Mouse (Mus musculus) right cerebral cortex, postnatal 25 days (tissue): ENCODE data around the gene Gm11985.

Source experiments
- DNase-seq: peaks from one replicate; pipeline ENCODE4 v3.0.0; 2022

The Gm11985 gene

DNA sequence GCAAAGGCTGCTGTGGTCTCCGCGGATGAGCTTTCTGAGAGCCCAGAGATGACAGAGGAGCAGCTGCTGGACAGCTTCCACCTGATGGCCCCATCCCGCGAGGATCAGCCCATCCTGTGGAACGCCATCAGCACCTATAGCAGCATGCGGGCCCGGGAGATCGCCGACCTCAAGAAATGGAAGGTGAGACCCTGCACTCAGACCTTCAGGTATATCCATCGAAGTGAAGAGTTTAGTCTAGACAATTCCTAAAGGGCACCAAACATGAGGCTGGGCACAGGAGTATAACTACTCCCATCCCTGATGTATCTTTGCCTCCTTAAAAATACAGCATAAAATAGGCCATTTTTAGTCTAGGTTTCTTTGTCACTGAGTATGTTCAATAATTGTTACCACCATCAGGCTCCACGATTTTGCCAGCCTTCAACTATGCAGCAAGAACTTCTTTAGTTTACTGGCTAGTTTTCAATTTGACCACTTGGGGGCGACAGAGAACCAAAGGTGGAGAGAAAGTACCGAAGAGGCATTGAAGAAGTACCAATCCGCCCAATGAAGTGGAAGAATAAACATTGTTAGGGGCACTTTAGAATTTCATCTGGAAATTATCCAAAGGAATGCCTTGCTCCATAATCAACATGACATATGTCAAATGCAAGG, 11.5 kb upstream of the Gm11985 start:
- no peak for DNase-seq

DNA sequence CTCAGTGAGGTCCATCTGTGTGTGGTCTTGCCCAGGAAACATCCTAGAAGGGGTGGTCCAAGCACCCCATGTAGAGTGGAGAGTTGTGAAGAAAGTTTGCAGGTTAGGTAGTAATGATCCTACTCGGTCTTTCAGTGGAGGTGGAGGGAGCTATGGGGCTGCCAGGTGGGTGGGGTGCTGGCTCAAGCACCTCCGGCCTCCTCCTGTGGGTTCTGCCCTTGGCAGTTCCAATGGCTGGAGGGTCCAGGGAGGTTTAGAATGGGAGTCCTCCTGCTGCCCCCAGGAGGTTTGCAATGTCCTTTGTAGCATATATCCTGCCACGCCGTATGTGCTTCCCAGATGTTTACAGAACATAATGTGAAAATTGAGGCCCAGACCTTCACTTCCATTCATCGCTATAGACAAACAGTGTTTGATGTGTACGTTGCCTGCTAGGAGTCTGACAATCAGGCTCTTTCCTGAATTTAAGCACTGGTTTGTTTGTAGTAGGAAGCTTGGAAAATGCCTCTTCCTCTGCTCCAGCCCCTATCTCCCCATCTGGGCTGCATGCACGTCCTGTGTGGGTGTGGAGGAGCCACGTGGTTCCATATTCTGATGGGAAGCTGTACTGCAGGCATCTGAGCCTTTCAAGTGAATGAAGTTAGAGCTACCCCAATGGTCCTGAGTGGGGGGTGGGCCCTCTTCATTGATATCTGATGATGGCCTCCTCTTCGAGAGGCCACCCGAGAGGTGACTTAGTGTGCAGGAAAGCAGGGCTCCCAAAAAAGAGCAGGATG, 10.3 kb upstream of the Gm11985 start:
- no peak for DNase-seq

DNA sequence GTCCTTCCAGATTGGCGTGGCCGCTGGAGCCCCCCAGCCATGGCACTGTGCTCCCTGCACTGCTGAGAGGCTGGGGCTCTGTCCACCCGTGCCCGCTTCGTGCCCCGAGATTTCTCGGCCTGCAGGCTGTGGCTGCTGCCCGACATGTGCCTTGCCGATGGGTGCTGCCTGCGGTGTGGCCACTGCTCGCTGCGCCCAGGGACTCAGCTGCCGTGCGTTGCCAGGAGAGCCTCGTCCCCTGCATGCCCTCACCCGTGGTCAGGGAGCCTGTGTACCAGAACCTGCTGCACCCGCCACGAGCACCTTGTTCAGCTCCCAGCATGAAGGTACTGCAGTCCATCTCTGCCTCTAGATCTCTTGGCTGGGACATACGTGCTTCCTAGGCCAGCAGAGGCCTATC, 9.6 kb upstream of the Gm11985 start:
- DNase-seq, result no peak

DNA sequence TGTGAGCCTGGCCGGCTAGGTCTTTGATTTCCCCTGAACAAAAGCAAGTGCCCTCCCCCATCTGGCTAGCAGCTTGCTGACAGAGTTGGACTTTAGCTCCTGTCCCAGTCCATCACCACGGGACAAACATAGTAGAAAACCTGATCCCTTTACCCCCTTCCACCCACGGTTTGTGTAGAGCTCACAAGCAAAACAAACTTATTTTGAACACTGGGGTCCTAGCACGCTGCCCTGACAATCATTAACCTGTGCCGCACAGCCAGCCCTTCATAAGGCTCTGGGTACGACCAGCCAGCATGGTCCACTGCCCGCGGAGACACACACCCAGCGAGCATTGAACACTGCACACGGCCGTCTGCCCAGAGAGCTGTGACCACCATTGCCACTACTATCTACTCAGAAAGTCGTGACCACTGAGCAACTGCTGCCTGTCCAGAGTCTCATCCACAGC, 9.1 kb upstream of the Gm11985 start, which contains the start of gene Igfbp1:
Gene Igfbp1 (plus strand): TSS at position 292 of the 451 bp plus-strand sequence.
- no peak for DNase-seq

DNA sequence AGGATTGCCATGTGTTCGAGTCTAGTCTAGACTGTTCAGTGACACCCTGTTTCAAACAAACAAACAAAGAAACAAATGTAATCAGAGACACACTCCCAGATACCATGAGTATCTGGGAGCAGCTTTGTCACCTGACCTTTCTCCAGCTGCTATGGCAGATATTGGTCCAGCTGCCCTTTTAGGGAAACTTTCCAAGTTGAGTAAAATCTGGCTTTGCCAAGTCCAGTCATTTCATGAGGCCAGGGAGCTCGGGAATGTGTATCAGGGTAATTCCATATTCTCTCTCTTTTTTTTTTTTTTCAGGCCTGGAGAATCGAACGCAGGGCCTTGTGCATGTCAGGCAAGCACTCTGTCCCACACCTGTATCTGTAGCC, 6.9 kb upstream of the Gm11985 start:
- DNase-seq, result no peak

DNA sequence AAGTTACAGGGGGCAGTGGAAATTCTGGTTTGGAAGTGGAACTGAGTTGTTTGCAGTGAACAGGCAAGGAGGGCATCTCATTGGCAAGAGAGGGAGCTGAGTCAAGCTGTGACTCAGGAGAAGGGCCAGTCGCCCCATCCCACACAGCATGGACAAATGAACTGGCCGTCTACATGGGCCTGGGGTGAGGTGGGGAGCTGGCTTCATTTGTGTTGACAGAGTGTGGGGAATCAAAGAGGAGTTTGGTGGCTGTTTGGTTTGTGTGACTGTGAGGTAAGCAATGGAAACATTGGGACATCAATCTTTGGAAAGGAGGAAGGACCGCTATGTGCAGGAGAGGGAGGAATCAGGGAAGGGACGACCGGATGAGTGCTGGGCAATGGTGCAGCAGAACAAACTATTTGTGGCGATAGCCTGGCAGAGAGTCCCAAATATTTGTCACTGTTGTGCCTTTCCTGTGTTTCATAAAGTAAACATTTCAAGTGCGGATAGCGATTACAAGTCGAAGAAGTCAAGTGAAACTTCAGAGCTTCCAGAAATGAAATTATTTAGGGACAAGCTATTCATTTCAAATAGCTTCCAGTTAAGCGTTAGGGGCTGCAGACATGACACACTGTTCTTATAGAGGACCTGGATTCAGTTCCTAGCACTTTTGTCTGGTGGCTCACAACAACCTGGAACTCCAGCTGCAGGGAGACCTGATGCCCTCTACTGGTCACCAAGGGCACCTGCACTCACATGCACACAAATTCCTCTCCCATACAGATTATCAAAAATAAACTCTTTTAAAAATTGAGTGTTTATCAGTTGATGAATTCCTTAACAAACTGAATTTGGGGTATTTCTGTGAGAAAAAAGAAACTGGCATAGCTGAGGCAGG, 6.3 kb upstream of the Gm11985 start:
- DNase-seq, result no peak

DNA sequence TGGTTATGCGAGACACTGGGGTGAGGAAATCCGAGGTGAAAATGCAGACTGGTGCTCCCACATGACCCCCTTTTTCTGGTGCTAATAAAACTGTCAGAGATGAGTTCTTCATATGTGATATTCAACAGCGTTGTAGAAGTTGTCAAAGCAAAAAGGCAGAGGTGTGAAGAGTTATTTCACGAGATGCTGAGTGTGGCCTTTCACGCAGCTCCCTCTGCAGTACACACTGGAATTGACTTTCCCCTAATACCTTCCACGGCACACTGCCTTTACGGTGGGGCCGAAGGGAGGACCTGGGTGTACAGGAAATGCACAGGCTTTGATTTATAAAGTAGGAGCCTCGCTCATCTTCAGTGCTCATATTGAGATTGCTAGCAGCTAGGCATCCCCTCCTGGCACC, 4.8 kb upstream of the Gm11985 start:
- no peak for DNase-seq

DNA sequence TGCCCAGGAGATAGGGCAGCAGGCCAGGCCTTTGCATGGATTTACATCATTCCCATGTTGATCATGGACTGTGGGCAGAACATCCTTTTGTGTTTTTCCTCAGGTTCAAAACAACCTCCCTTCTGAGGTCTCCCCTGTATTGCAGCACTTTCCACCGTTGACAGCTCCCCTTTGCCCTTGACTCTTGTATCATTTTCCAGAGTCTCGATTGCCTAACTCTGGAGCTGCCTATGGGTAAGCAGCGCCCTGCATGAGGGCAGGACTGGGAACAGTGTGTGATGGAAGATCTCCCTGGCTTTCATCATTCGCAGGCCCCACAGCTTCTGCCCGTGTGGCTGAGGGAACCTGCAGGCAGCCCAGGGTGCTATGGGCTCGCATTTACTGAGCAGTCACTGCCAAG, 4.3 kb upstream of the Gm11985 start:
- no peak for DNase-seq

DNA sequence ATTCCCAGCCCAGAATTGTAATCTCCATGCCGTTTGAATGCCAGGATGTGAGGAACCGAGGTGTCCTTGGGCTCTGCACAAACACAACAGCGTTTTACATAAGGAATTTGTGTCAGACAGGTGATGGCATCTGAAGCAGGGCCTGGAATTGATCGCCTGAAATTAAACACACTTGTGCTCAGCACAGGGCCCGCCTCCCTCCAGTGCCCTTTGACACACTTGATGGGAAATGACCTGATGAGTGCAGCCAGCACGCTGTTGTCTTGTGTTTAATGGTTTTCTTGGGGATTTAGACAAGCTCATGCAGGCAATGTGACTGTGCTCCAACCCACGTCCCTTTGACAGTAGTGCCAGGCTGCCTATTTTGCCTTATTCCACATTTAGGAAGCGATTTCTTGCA, 897 bp downstream of the Gm11985 start:
- no peak for DNase-seq

DNA sequence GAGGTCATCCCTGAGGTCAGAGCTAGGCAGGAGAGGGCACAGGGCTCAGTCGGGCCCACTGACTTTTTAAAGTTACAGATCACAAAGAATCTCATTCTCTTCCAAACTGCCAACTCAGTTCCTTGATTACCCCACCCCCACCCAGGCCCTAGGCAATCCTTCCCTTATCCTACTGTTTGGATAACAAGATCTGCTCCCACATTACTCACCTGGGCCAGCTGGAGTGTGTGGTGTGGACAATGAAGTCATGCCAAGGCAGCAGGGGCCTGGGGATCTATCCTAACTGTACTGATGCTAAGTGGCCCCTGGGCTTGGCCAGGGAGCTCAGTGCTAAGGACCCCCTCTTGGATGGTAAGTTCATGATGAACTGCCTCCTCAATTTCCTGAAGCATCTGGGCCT, 3.9 kb downstream of the Gm11985 start:
- no peak for DNase-seq

DNA sequence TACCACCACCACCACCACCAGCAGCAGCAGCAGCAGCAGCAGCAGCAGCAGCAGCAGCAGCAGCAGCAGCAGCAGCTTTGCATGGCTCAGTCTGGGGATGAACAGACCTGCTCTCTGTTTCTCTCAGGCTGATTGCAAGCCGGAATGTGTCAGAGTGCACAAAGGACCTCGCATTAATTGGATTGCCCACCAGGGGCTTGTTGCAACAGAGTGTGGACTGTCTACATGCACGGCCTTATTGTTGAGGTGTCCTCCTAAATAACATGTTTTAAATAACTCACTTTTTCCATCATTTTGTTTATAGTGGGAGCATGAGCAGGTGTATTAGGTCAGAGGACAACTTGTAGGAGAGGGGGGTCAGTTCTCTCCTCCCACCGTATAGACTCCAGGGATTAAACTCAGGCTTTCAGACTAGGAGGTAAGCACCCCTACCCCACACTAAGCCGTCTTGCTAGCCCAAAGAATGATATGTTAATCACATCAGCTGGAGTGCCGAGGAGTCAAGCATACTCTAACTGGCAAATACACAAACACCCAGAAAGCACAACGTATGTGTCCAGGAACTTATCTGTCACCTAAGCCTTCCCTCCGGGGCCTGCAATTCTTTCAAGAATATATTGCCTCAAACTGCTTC, 5.8 kb downstream of the Gm11985 start:
- DNase-seq, result no peak

DNA sequence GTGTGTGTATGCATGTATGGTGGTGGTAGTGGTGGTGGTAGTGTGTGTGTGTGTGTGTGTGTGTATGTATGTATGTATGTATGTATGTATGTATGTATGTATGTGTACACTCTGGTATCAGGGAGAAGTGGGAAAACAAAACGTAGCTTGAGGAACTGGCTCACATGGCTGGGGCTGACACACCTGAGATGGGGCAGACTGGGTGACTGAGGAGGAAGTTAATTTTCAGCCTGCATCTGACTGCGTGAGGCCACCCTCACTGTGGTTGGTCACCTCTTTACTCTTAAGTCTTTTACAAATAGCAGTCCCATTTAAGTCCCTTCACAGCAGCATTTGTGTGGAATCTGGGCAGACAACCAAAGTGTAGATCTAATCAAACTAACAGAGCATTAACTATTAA, 9.1 kb downstream of the Gm11985 start:
- DNase-seq, result no peak

DNA sequence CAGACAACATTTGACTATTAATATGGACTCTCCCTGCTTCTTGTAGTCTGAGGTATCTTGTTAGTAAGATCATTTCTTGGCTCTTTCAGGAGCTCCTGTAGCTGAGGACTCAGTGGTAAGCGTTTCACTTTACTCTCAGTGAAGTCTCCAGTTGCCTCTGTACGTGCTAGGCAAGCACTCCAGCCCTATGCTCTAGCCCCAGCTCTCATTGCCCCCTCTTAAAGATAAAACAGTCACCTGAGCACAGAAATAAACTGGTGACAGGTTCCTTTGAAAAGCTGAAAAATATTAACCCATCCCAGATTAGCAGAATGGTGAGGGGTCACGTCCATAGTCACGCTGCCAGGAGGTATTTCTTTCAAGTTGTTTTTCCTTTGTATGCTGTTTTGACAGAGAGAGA, 9.6 kb downstream of the Gm11985 start:
- no peak for DNase-seq

DNA sequence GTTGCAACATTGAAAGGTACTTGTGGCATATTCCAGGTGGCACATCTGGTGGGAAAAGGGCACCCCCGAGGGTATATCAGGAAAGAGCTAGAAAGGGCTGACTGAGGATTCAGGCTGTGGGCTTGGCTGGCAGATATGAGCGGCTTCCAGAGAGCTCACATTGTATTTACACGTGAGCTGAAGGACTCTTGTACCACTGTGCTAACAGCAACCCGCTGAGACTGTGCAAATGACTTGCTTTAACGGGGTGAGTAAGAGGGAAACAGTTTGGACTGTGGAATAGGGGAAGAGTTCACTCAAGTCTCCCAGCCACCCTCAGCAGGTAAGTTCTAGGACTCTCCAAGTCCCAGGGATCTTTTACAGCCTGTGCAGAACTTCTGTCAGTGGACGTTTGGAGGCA, 14.7 kb downstream of the Gm11985 start:
- no peak for DNase-seq

DNA sequence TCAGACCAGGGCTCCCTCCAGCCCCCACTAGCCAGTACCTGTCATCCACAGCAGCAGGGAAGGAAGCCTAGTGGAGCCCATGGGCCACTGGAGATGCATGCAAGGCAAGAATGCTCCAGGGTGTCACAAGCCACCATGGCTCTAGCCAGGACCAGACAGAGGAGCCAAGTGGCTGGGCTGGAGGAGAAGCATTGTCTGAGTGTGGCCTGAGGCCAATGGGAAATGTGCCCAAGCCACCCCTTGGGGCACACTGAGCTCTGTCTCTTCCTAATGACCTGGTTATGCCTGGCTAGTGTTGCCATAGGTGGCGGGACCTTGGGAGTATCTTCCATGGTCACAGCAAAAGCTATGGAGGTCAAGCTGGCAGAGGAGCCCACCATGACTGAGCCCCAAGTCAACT, 18.7 kb downstream of the Gm11985 start:
- DNase-seq, result no peak

DNA sequence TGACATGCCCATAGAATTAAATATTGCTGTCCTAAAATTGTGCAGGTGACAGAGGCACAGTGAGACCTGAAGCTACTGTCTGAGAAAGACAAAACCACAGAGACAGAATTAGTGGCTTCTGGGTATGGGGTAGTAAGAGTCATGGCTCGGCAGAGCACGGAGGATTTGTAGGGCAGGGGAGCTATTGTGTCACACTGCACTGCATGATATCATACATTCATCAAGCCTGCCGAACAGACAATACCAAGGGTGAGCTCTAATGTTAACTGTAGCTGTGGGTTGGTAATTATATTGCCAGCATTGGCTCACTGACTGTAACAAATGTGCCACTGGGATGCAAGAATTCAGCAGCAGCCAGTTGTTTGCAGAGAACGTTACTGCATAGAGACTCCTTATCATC, 24.0 kb downstream of the Gm11985 start:
- DNase-seq, result no peak

DNA sequence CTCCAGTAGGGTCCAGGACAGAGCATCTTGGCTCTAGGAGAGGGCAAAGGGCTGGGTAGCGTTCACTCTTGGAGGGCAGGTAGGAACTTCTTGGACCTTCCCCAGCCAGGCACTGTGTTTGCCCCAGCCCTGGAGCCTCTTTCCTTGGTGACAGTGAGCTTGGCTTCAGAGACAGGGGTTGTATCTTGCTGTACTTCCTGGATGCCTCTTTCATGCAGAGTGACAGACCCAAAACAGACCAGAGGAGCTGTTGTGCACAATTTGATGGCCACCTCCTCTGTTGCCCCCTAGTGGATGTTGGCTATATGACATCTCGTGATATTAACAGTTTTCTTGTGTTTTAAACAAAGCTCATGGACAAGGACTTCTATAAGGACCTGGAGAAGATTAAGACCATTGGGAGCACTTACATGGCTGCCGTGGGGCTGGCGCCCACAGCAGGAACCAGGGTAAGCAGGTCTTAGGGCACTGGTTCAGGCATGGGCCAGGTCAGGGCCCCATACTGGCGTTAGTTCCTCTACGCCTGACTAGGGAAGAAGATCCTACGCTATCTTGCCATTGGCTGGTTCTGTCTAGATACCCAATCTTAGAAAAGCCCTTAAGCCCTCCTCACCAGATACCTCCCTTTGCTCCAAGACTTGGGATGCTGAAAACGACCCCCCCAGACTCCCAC, 26.7 kb downstream of the Gm11985 start:
- DNase-seq, result no peak

DNA sequence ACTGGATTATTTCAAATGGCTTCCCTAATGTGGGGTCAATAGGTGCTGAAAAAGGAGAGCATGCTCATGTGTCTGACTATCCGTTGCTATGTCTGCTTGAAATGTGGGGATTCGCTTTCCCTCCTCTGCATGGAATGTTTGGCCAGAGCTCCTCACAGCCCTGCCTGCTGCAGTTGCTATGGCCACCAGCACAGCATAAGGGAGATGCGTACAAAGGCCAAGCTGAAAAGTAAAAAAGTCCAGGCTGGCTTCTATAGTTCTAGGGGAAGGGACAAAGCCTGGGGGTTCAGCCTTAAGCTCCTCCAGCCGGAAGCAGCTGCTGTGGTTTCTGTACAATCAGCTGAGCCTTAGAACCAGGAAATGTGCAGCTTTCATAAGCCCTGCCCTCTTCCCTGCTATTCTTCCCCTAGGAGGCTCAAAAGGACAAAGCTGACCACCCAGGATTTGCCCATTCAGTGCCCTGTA, 27.7 kb downstream of the Gm11985 start:
- no peak for DNase-seq

DNA sequence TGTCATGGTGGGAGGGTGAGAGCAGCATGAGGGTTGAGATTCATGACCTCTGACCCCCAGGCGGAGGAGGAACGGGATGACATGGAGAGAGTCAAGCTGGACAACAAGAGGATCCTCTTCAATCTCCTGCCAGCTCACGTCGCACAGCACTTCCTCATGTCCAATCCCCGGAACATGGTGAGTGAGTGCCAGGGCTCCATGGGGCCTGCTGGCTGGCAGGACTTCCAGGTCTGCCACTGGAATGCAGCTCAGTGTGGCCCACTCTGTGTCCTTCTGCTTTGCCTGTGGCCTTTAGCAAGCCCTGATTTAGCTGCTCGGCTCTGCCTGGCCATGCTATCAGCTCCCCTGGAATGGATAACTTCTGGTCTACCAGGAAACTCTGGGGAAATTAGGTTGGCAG, 28.2 kb downstream of the Gm11985 start:
- no peak for DNase-seq

DNA sequence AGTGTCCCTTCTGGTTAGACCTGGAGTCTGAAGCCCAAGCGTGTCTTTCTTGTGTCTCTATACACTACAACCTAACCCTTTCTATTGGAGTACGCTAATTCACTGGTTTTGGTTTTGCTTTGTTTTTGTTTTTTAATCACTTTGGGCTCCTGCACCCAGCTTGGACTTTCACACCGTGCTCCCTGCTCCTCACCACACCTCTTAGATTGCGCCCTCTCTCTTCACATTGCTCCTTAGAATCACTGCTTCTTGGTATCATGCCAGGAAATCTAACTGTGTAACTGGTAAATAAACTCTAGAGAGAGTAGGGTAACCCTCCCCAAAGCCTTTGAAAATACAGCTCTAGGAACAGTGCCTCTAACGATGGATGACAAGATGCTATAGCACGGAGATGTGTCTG, 30.2 kb downstream of the Gm11985 start:
- no peak for DNase-seq

DNA sequence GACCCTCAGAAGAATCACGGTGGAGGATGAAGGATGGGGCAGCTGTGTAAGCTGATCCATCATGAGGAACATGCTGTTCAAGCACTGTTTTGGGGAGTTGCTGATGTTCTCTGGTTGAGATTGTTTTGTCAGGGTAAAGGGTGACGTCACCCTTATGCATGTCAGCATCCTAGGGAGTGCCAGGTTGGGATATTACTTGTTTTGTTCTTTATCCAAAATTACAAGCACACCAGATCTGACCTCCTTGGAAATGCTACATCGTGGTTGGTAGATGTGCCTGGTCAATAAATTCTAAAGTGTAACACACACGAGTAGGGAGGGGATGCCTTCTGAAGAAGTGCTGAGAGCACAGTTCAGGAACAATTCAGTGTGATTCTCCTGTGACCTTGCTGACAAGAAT, 31.9 kb downstream of the Gm11985 start:
- DNase-seq, result no peak

DNA sequence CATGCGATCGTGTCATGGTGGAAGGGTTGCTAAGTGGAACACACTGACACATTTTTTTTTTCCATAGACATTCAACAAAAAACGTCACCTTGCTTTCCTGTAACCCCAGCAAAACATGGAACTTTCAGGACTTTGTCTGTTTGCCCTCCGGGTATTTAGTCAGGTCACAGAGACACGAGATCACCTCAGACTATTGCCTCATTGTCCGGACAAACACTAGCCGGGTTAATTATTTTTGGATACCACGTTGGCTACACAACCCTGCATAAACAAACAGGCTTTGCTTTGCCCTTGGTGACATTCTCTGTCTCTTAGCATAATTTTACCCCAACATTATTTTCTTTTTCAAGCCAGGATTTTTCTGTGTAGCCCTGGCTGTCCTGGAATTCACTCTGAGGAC, 35.3 kb downstream of the Gm11985 start:
- DNase-seq, result no peak

DNA sequence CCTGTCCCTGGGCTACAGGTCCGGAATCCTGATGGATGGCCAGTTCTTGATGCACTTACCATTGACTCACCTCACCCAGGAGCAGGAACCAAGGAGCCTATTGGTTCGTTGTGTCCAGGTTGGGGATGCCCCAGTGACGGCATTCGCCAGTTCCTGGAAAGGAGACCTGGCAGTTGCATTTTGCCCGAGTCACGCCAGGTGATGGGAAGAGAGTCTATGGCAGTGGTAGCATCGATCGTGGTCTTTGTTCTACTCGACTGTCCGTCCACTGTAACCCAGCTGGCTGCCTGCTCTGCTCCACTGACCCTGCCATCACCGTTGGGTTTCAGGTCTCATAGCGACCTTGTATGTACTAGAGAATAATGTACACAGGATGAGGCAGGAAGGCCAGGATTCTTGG, 36.0 kb downstream of the Gm11985 start:
- no peak for DNase-seq
